Mouse (Mus musculus) ovary, adult 2 months (tissue): Measurements from ENCODE around the gene Smc1a. TPM values are rescaled to one million over a fixed set of nuclear protein-coding genes. Genes with fewer than 3 reads are reported as not detected.

Source experiments
- polyA plus RNA-seq: library from polyadenylated mRNA; depleted of rRNA; stranded (reverse); fragments of >200 nt; gene quantifications from 2 replicates; pipeline ENCODE4 v1.2.3, GENCODE M21; 2012; rRNA removed

The Smc1a gene
- polyA plus RNA-seq = 21.1 and 21.3 TPM in 2 replicates

GRCm38 (mm10) chrX:152016151-152017145 is at the start of gene Smc1a, which contains the start of gene Ribc1:
TSS of gene Smc1a (plus strand) at chrX:152016428.
TSS of gene Ribc1 (minus strand) at chrX:152016295.

DNA sequence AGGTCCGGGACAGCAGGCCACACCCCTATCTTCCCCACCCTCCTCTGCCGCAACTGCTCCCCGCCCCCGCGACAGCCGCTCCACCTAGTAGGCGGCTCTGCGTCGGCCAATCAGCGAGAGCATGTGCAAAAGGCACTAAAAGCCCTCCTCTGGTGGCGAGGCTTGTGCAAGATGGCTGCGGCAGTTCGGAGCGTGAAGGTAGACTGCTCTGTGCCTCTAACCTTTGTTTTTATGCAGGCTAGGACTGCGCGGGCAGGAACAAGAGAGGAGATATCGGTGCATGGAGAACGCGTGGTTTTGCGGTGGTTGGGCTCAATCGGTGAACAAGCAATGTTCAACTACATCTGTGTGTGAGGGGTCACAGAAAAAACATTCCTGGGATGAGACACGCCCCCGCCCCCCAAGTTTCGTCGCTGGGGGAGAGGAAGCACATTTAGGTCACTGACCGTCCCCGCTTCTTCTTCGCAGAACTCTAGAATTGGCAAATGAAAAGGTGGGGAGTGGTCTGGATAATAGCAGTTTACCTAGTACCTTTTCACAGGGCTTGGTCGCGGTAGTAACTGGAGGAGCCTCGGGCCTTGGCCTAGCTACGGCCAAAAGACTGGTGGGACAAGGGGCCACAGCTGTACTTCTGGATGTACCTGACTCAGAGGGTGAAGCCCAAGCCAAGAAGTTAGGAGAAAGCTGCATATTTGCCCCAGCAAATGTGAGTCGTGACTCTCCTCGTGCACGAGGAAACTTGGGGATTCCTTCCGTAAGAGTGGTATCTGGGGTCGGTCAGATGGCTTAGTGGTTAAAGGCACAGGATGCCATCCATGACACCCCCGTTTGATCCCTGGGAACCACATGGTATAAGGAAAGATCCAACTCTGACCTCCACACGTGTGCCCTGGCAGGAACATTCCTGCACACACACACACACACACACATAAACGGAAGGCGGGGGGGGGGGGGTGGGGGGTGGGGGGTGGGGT is 14.2 kb upstream of the Smc1a start, which contains the start of gene Hsd17b10:
TSS of gene Hsd17b10 (plus strand) at position 109 of the 974 bp plus-strand sequence.

Other genes starting within 250 kb of the Smc1a start
- gene Huwe1, start 215.6 kb upstream of the Smc1a start, polyA plus RNA-seq = 84.1 and 93.6 TPM in 2 replicates
- gene Hsd17b10, start 14.6 kb upstream of the Smc1a start, polyA plus RNA-seq = 77.7 and 95.0 TPM in 2 replicates
- 0.69 and 1.4 TPM in 2 replicates for gene Ribc1, start 133 bp upstream of the Smc1a start, polyA plus RNA-seq
- 9.7 and 11.4 TPM in 2 replicates for gene Iqsec2, start 127.8 kb downstream of the Smc1a start, polyA plus RNA-seq
- gene Kdm5c, start 216.6 kb downstream of the Smc1a start, polyA plus RNA-seq = 87.7 and 102 TPM in 2 replicates